Mouse (Mus musculus) megakaryocyte, adult 5-6 weeks (primary cell): ENCODE measurements around the gene Ccndbp1. TPM values are rescaled to one million over a fixed set of nuclear protein-coding genes. Genes with fewer than 3 reads are reported as not detected.

Experiments used
- total RNA-seq, 2 experiments: library from RNA; stranded (forward) in 1 of 2; stranded (reverse) in 1 of 2; fragments of 153-499, 151-499 nt in 1 of 2; fragments of 221-1000, 200-1000 nt in 1 of 2; gene quantifications; 2 replicates each; pipeline versions ENCODE4 v1.2.3 to v1.2.4; 2015 to 2017

The Ccndbp1 gene
- total RNA-seq, 2 experiments from 2014 or later, result 63.0 to 74.7 TPM

Other genes with a start within 250 kb of the Ccndbp1 start
- gene Cdan1, start 158.3 kb upstream of the Ccndbp1 start, total RNA-seq (2015), result 9.9 and 11.3 TPM in 2 replicates
- 11.6 and 18.0 TPM in 2 replicates for gene Cdan1, start 158.3 kb upstream of the Ccndbp1 start, total RNA-seq (2017)
- 3.3 and 5.2 TPM in 2 replicates for gene Ttbk2, start 157.8 kb upstream of the Ccndbp1 start, total RNA-seq (2015)
- 3.9 and 5.0 TPM in 2 replicates for gene Ttbk2, start 157.8 kb upstream of the Ccndbp1 start, total RNA-seq (2017)
- 13.7 and 17.5 TPM in 2 replicates for gene Ubr1, start 37.7 kb upstream of the Ccndbp1 start, total RNA-seq (2015)
- 15.9 and 23.8 TPM in 2 replicates for gene Ubr1, start 37.7 kb upstream of the Ccndbp1 start, total RNA-seq (2017)
- gene Tmem62, start 31.4 kb upstream of the Ccndbp1 start, total RNA-seq (2015), result 6.0 and 10.4 TPM in 2 replicates
- gene Tmem62, start 31.4 kb upstream of the Ccndbp1 start, total RNA-seq (2017), result 4.5 and 8.4 TPM in 2 replicates
- gene Epb42, start 28.7 kb downstream of the Ccndbp1 start, total RNA-seq (2015), result 0.22 and 2.4 TPM in 2 replicates
- gene Epb42, start 28.7 kb downstream of the Ccndbp1 start, total RNA-seq (2017), result 1.9 and 4.4 TPM in 2 replicates
- gene Tgm5, start 77.4 kb downstream of the Ccndbp1 start, total RNA-seq (2015), result not detected in 2 replicates
- not detected in 2 replicates for gene Tgm5, start 77.4 kb downstream of the Ccndbp1 start, total RNA-seq (2017)
- not detected in 2 replicates for gene Tgm7, start 101.4 kb downstream of the Ccndbp1 start, total RNA-seq (2015)
- not detected in 2 replicates for gene Tgm7, start 101.4 kb downstream of the Ccndbp1 start, total RNA-seq (2017)
- gene Adal, start 132.0 kb downstream of the Ccndbp1 start, total RNA-seq (2015), result 9.1 and 13.4 TPM in 2 replicates
- 6.5 and 8.5 TPM in 2 replicates for gene Adal, start 132.0 kb downstream of the Ccndbp1 start, total RNA-seq (2017)
- gene Lcmt2, start 132.2 kb downstream of the Ccndbp1 start, total RNA-seq (2015), result 5.9 and 6.5 TPM in 2 replicates
- 4.2 and 6.5 TPM in 2 replicates for gene Lcmt2, start 132.2 kb downstream of the Ccndbp1 start, total RNA-seq (2017)
- 45.1 and 45.5 TPM in 2 replicates for gene Tubgcp4, start 162.3 kb downstream of the Ccndbp1 start, total RNA-seq (2015)
- gene Tubgcp4, start 162.3 kb downstream of the Ccndbp1 start, total RNA-seq (2017), result 34.3 and 42.9 TPM in 2 replicates
- 24.3 and 27.1 TPM in 2 replicates for gene Zscan29, start 162.7 kb downstream of the Ccndbp1 start, total RNA-seq (2015)
- 27.0 and 37.4 TPM in 2 replicates for gene Zscan29, start 162.7 kb downstream of the Ccndbp1 start, total RNA-seq (2017)